Mouse (Mus musculus): Measurements from ENCODE around the gene Slc37a1. TPM values are rescaled to one million over a fixed set of nuclear protein-coding genes. Genes with fewer than 3 reads are reported as not detected.
"Not testable (repeated sequence)": the region's sequence is repeated elsewhere in the genome, so short reads cannot be mapped to it uniquely, and the experiment has no call there.

Gene Slc37a1
- polyA plus RNA-seq, 2 experiments from 2014 or later: 29.9 to 42.6 TPM

- not testable (repeated sequence) for ATAC-seq
These were observed 68.1 kb downstream of the Slc37a1 start for GRCm38 (mm10) chr17:31354684-31355083.

- no peak for ATAC-seq
These were observed 69.4 kb downstream of the Slc37a1 start for GRCm38 (mm10) chr17:31355792-31356502.

GRCm38 (mm10) chr17:31360582-31360981, 74.0 kb downstream of the Slc37a1 start:
- no peak for ATAC-seq

GRCm38 (mm10) chr17:31365586-31366166, 79.1 kb downstream of the Slc37a1 start:
- no peak for ATAC-seq

- no peak for ATAC-seq
These were observed 83.6 kb downstream of the Slc37a1 start for GRCm38 (mm10) chr17:31370221-31370620.

GRCm38 (mm10) chr17:31370931-31371330, 84.3 kb downstream of the Slc37a1 start:
- no peak for ATAC-seq

- no peak for ATAC-seq
These were observed 91.4 kb downstream of the Slc37a1 start for GRCm38 (mm10) chr17:31377961-31378360.

- ATAC-seq: no peak
These were observed 91.8 kb downstream of the Slc37a1 start for GRCm38 (mm10) chr17:31378361-31378761.

GRCm38 (mm10) chr17:31379086-31379485, 92.5 kb downstream of the Slc37a1 start:
- no peak for ATAC-seq

- no peak for ATAC-seq
These were observed 93.3 kb downstream of the Slc37a1 start for GRCm38 (mm10) chr17:31379863-31380262.

- no peak for ATAC-seq
These were observed 96.7 kb downstream of the Slc37a1 start for GRCm38 (mm10) chr17:31383320-31383719.

GRCm38 (mm10) chr17:31384968-31385627, 98.5 kb downstream of the Slc37a1 start:
- no peak for ATAC-seq

GRCm38 (mm10) chr17:31385671-31386665, 99.4 kb downstream of the Slc37a1 start, which contains the start of gene Pde9a:
TSS of gene Pde9a (plus strand) at chr17:31386210.
- no peak for ATAC-seq

GRCm38 (mm10) chr17:31386766-31387275, 100.2 kb downstream of the Slc37a1 start:
- no peak for ATAC-seq

- no peak for ATAC-seq
These were observed 102.9 kb downstream of the Slc37a1 start for GRCm38 (mm10) chr17:31389432-31390050.

GRCm38 (mm10) chr17:31391462-31391861, 104.9 kb downstream of the Slc37a1 start:
- no peak for ATAC-seq

- ATAC-seq: no peak
These were observed 105.4 kb downstream of the Slc37a1 start for GRCm38 (mm10) chr17:31392041-31392440.

- no peak for ATAC-seq
These were observed 107.2 kb downstream of the Slc37a1 start for GRCm38 (mm10) chr17:31393811-31394210.

- ATAC-seq: no peak
These were observed 113.7 kb downstream of the Slc37a1 start for GRCm38 (mm10) chr17:31400294-31400693.

All from CD4-positive, CD25-positive, alpha-beta regulatory T cell, adult 4 months (primary cell).